Mouse (Mus musculus) activated CD4-positive, CD25-positive, alpha-beta regulatory T cell (primary cell): Measurements from ENCODE around the gene Mt2. TPM values are rescaled to one million over a fixed set of nuclear protein-coding genes. Genes with fewer than 3 reads are reported as not detected.

ENCODE experiments used
- polyA plus RNA-seq, 2 experiments: library from polyadenylated mRNA; unstranded; fragments of 100-300 nt; shearing (Covaris generic); gene quantifications; one replicate each; pipeline ENCODE4 v1.2.1; 2017

Mt2 gene
- polyA plus RNA-seq, result 1 to 10 TPM; 2.1 to 6.2 TPM

GRCm38 (mm10) chr8:94172075-94172808 is at the start of gene Mt2:
Mt2 (plus strand) TSS chr8:94172664.

GRCm38 (mm10) chr8:94136933-94137332 is 35.5 kb upstream of the Mt2 start, which contains the start of gene Mt4:
Mt4 (plus strand) TSS chr8:94137197.

GRCm38 (mm10) chr8:94152513-94153300 is 19.8 kb upstream of the Mt2 start, which contains the start of gene Mt3:
Mt3 (plus strand) TSS chr8:94152607.

GRCm38 (mm10) chr8:94178857-94179712 is 6.6 kb downstream of the Mt2 start, which contains the start of gene Mt1:
Mt1 (plus strand) TSS chr8:94179082.

GRCm38 (mm10) chr8:94214252-94215173 is 42.0 kb downstream of the Mt2 start, which contains the start of gene Nup93:
Nup93 (plus strand) TSS chr8:94214564.

Other genes starting within 250 kb of the Mt2 start
- 100 to 1,000 TPM; 101 to 132 TPM for gene Amfr, start 159.8 kb upstream of the Mt2 start, polyA plus RNA-seq
- gene Nudt21, start 135.6 kb upstream of the Mt2 start, polyA plus RNA-seq, result 100 to 1,000 TPM; 116 to 135 TPM
- gene Ogfod1, start 135.5 kb upstream of the Mt2 start, polyA plus RNA-seq, result 10 to 100 TPM; 12.9 to 13.4 TPM
- 1 to 10 TPM; 2.5 to 9.5 TPM for gene Bbs2, start 73.7 kb upstream of the Mt2 start, polyA plus RNA-seq
- gene Mt4, start 35.5 kb upstream of the Mt2 start, polyA plus RNA-seq, result not detected
- 1 to 10 TPM in 1 of 2 experiments, under 1 TPM in 1; 0.45 to 2.3 TPM for gene Mt3, start 20.1 kb upstream of the Mt2 start, polyA plus RNA-seq
- 10 to 100 TPM in 1 of 2 experiments, 1 to 10 TPM in 1; 5.7 to 16.7 TPM for gene Mt1, start 6.4 kb downstream of the Mt2 start, polyA plus RNA-seq
- 10 to 100 TPM; 32.6 to 33.9 TPM for gene Nup93, start 41.9 kb downstream of the Mt2 start, polyA plus RNA-seq
- under 1 TPM in 1 of 2 experiments, not detected in 1; 0.06 TPM for gene Slc12a3, start 156.5 kb downstream of the Mt2 start, polyA plus RNA-seq
- gene Herpud1, start 213.8 kb downstream of the Mt2 start, polyA plus RNA-seq, result 100 to 1,000 TPM in 1 of 2 experiments, 10 to 100 TPM in 1; 93.6 to 104 TPM